Mouse (Mus musculus): ENCODE measurements around the gene Stx8. TPM values are rescaled to one million over a fixed set of nuclear protein-coding genes. Genes with fewer than 3 reads are reported as not detected.

The Stx8 gene
- polyA plus RNA-seq, 1 experiment from 2014 or later = 68.1 TPM

GRCm38 (mm10) chr11:68202561-68202960, 236.6 kb downstream of the Stx8 start:
- H3K9ac ChIP-seq = no peak overlapping the region
- no peak overlapping the region for H3K27ac ChIP-seq
- H3K4me3 ChIP-seq = no peak overlapping the region
- no peaks in the 10 kb centered on the region for H3K36me3 ChIP-seq
- no peak overlapping the region for H3K4me2 ChIP-seq
- WGBS = 45% methylated on average over 10 of the region's 10 CpGs
- H3K9me3 ChIP-seq = no peaks in the 10 kb centered on the region
- H3K4me1 ChIP-seq = peaks cover 15% of the 10 kb centered on the region
- H3K27me3 ChIP-seq = no peaks in the 10 kb centered on the region
- no peak for ATAC-seq (ENCODE audit: insufficient number of reproducible peaks, insufficient read depth, low FRiP score, low TSS enrichment, low read depth)

DNA sequence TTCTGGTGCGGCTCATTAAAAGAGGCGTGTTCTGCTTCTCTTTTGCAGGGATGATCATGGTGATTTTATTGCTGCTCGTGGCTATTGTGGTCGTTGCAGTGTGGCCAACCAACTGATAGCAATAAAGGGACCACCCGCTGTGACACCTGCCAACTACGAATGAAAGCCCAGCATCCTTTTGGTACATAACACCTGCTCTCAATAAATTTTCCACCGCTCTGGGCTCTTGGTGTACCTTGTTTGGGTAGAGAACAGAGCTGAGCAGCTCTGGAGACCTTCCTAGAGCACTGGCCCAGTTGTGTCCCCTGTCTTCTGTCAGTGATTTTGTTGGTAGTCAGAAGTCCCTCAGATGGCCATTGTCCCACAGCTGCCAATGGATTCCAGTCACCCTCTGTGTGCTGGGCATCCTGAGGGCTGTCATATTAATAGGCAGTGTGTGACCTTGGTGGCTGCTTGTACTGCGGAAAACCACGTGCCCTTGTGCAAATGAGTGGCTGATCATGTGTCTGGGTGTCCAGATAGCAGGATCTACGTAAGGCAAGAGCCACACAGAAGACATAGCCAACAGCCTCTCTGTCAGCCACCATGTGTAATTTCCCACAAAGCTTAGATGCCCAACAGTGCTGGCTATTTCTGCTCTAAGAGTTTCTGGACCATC, 237.8 kb downstream of the Stx8 start:
- Histone ChIP-seq H3K4me2 (no peak overlapping the region), H3K4me3 (no peak overlapping the region), H3K4me1 (peaks cover 26% of the 10 kb centered on the region), H3K9me3 (no peaks in the 10 kb centered on the region), H3K27me3 (no peaks in the 10 kb centered on the region), H3K36me3 (no peaks in the 10 kb centered on the region), H3K27ac (no peak overlapping the region), H3K9ac (no peak overlapping the region)
- 73% methylated on average over 10 of the region's 10 CpGs for WGBS
- no peak for ATAC-seq (ENCODE audit: insufficient number of reproducible peaks, insufficient read depth, low FRiP score, low TSS enrichment, low read depth)

DNA sequence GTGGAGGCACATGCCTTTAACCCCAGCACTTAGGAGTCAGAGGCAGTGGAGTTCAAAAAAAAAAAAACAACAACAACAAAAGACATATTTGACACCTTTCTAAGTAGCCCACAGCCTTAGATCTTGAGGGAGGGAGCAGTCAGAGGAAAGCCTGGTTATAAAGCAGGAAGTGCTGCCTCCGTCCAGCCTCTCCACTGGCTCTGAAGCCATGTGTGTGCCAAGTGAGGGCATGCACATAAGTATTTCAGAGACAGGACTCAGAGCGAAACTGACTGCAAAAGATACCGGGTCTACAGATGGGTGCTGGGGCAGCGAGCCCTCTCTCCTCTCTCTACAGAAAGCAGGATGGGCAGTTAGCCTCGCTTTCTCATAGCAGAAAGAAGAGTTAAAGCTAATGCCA, 238.4 kb downstream of the Stx8 start:
- Histone ChIP-seq H3K4me1 (peaks cover 30% of the 10 kb centered on the region), H3K9me3 (no peaks in the 10 kb centered on the region), H3K27me3 (no peaks in the 10 kb centered on the region), H3K9ac (no peak overlapping the region), H3K36me3 (no peaks in the 10 kb centered on the region), H3K4me2 (no peak overlapping the region), H3K4me3 (no peak overlapping the region), H3K27ac (no peak overlapping the region)
- no peak for ATAC-seq (ENCODE audit: insufficient number of reproducible peaks, insufficient read depth, low FRiP score, low TSS enrichment, low read depth)
- WGBS = 81% methylated on average over 5 of the region's 5 CpGs

DNA sequence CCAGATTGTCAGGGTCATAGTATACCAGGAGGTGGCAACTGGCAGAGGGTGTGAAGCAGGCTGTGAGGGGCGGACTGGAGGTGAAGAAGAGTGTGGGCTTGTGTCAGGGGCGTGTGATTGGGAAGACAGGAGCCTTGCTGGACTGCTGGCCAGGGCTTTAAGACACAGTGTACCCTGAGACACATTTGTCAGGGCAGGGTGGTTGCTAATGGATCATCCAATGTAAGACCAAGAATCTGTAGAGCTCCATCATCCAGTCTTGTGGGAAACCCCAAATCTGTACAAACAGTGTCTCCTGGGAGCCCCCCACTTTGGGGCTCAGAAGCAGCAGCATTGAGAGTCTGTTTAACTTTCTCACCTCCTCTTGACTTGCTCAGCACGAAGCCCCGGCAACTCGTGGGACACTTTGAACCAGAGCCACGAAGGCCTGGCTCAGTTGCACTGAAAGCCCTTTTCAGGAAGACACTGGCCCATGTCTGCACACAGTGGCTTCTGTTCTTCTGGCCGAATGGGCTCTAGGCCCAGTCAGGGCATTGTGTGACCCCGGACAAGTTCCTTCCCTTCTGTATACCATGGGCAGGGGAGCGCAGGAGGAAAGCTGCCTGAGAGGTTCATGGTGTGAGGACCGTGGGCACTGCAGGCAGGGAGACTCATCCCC, 239.7 kb downstream of the Stx8 start:
- Histone ChIP-seq H3K4me3 (no peak overlapping the region), H3K27ac (no peak overlapping the region), H3K9me3 (no peaks in the 10 kb centered on the region), H3K36me3 (no peaks in the 10 kb centered on the region), H3K9ac (no peak overlapping the region), H3K27me3 (no peaks in the 10 kb centered on the region), H3K4me1 (peaks cover 20% of the 10 kb centered on the region), H3K4me2 (no peak overlapping the region)
- WGBS = 80% methylated on average over 10 of the region's 10 CpGs
- no peak for ATAC-seq (ENCODE audit: insufficient number of reproducible peaks, insufficient read depth, low FRiP score, low TSS enrichment, low read depth)

DNA sequence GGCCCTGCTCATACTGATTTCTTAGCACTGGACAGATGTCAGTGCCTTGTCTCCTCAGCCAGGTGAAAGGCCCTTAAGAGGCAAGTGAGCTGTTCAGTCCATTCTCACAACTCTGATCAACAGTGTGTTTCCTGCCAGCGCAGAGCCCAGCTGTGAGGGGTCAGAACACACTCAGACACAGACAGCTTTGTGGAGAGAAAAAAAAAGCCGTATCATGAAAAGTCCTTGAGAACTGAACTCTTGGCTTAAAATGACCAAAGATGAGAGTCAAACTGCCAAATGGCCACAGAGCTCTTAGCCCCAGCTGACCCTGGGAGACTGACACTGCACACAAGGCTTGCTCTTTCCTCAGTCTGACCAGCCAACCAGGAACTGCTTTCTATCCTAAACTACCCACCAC, 242.0 kb downstream of the Stx8 start:
- H3K9me3 ChIP-seq = no peaks in the 10 kb centered on the region
- peak overlapping the region; percentile 39; the same call in 1 of the 2 replicates for H3K27ac ChIP-seq
- H3K4me2 ChIP-seq = no peak overlapping the region
- no peak overlapping the region for H3K4me3 ChIP-seq
- H3K4me1 ChIP-seq = peaks cover 31% of the 10 kb centered on the region
- no peaks in the 10 kb centered on the region for H3K36me3 ChIP-seq
- 81% methylated on average over 2 of the region's 2 CpGs for WGBS
- no peak for ATAC-seq (ENCODE audit: insufficient number of reproducible peaks, insufficient read depth, low FRiP score, low TSS enrichment, low read depth)
- no peaks in the 10 kb centered on the region for H3K27me3 ChIP-seq
- no peak overlapping the region for H3K9ac ChIP-seq

GRCm38 (mm10) chr11:68208582-68208981, 242.6 kb downstream of the Stx8 start:
- WGBS = 67% methylated on average over 1 of the region's 1 CpGs
- no peak overlapping the region for H3K9ac ChIP-seq
- peak overlapping the region; percentile 49; the same call in 1 of the 2 replicates for H3K27ac ChIP-seq
- no peak for ATAC-seq (ENCODE audit: insufficient number of reproducible peaks, insufficient read depth, low FRiP score, low TSS enrichment, low read depth)
- H3K4me1 ChIP-seq = peaks cover 31% of the 10 kb centered on the region
- no peak overlapping the region for H3K4me3 ChIP-seq
- H3K36me3 ChIP-seq = no peaks in the 10 kb centered on the region
- H3K27me3 ChIP-seq = no peaks in the 10 kb centered on the region
- no peaks in the 10 kb centered on the region for H3K9me3 ChIP-seq
- H3K4me2 ChIP-seq = no peak overlapping the region

DNA sequence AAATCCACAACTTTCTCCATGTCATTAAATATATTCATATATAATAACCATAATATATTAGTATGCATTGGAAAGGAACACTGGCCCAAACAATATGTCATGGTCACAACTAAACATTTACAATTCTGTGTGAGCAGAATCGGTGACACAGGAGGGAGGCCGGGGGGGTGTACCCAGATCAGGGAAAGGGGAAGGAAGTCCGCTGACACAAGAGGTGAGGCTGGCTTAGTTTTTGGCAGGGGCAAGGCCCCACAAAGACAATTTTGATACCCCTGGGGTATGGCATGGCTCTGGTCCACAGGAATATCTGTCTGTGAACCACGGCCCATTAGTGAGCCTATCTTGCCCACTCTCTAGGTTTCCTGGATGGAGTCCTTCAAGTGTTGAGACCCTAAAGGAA, 243.5 kb downstream of the Stx8 start:
- no peak for ATAC-seq (ENCODE audit: insufficient number of reproducible peaks, insufficient read depth, low FRiP score, low TSS enrichment, low read depth)
- Histone ChIP-seq H3K4me3 (no peak overlapping the region), H3K9ac (no peak overlapping the region), H3K9me3 (no peaks in the 10 kb centered on the region), H3K4me1 (peaks cover 34% of the 10 kb centered on the region), H3K4me2 (no peak overlapping the region), H3K36me3 (no peaks in the 10 kb centered on the region), H3K27me3 (no peaks in the 10 kb centered on the region), H3K27ac (no peak overlapping the region)
- 91% methylated on average over 4 of the region's 4 CpGs for WGBS

DNA sequence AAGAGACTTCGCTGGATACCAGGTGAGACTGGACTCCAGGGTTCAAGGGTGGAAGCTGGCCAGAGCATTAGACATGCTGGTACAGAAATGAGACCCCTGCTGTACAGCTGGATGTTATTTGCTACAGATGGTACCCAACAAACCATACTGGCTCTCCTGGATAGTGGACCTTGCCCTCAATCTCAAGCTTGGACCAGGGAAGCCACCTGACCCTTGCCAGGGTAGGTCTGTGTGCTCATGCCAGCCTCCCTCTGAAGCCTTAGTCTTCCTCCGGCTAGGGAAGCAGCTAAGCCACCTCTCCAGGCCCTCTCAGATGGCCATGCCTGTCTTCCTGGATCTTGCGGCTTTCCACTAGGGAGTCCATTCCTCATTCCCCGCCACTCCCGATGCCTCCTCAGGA, 244.7 kb downstream of the Stx8 start:
- ATAC-seq (ENCODE audit: insufficient number of reproducible peaks, insufficient read depth, low FRiP score, low TSS enrichment, low read depth) = no peak
- H3K9ac ChIP-seq = no peak overlapping the region
- H3K4me3 ChIP-seq = no peak overlapping the region
- no peaks in the 10 kb centered on the region for H3K36me3 ChIP-seq
- WGBS = 92% methylated on average over 5 of the region's 5 CpGs
- H3K9me3 ChIP-seq = no peaks in the 10 kb centered on the region
- H3K27ac ChIP-seq = no peak overlapping the region
- no peaks in the 10 kb centered on the region for H3K27me3 ChIP-seq
- peaks cover 46% of the 10 kb centered on the region for H3K4me1 ChIP-seq
- no peak overlapping the region for H3K4me2 ChIP-seq

DNA sequence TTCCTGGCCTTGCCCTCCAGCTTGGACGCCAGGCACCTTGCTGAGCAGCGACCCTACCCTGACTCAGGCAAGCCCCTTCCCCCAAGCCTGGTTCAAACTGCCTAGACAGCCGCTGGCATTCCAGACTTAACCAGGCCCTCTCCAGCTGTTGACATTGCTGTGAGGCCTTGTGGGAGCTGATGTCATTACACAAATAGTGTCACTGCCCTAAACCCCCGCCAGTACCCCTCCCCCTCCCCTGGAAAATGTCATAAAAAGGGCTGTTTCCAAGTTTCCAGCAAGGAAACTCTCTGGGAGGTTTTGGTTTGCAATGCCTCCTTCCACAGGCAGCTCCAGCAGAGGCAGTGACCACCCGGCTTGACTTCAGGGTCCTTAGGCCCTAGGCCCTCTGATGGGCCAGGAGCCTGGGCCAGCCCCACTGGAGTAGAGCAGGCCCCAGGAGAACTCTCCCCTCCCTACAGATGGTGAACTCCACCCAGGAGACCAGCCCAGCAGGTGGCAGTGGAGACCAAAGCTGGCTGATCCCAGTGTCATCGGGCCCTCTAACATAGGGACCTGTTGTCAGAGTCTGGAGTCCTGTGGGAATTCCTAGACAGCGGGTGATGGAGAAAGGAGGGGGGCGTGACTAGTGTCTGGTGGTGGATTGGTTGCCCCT, 246.1 kb downstream of the Stx8 start:
- 47% methylated on average over 8 of the region's 8 CpGs for WGBS
- Histone ChIP-seq H3K9me3 (no peaks in the 10 kb centered on the region), H3K4me2 (no peak overlapping the region), H3K9ac (no peak overlapping the region), H3K27ac (no peak overlapping the region), H3K27me3 (no peaks in the 10 kb centered on the region), H3K4me3 (no peak overlapping the region), H3K36me3 (no peaks in the 10 kb centered on the region), H3K4me1 (peaks cover 55% of the 10 kb centered on the region)
- no peak for ATAC-seq (ENCODE audit: insufficient number of reproducible peaks, insufficient read depth, low FRiP score, low TSS enrichment, low read depth)

DNA sequence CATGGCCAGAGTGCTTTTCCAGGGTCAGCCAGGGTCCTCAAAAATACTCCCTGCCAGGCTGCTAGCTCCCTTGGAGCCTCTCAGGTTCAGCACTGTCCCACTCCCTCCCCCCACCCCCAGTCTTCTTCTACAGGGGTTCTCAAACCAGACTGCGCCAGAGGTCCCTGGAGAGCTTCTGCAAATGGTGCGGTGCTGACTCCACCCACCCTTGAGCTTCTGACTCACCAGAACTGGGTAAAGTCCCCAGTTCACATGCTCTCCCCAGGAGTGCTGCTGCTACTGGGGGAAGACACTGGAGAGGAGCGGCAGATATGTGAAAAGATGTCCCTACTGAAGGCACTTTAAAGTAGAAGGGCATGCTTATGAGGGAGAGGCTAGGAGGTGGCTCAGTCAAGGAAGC, 247.9 kb downstream of the Stx8 start:
- no peak overlapping the region for H3K27ac ChIP-seq

GRCm38 (mm10) chr11:68214496-68215205, 248.7 kb downstream of the Stx8 start:
- no peaks in the 10 kb centered on the region for H3K27me3 ChIP-seq
- H3K9me3 ChIP-seq = no peaks in the 10 kb centered on the region
- H3K36me3 ChIP-seq = no peaks in the 10 kb centered on the region
- H3K27ac ChIP-seq = no peak overlapping the region
- H3K4me3 ChIP-seq = no peak overlapping the region
- H3K4me2 ChIP-seq = no peak overlapping the region
- no peak for ATAC-seq (ENCODE audit: insufficient number of reproducible peaks, insufficient read depth, low FRiP score, low TSS enrichment, low read depth)
- H3K4me1 ChIP-seq = peaks cover 40% of the 10 kb centered on the region
- 79% methylated on average over 9 of the region's 9 CpGs for WGBS
- H3K9ac ChIP-seq = no peak overlapping the region

More for the DNA sequence above, 247.9 kb downstream of the Stx8 start:
- Histone ChIP-seq H3K36me3 (no peaks in the 10 kb centered on the region), H3K27me3 (no peaks in the 10 kb centered on the region), H3K9me3 (no peaks in the 10 kb centered on the region), H3K4me1 (peaks cover 43% of the 10 kb centered on the region), H3K9ac (no peak overlapping the region), H3K4me2 (no peak overlapping the region), H3K4me3 (no peak overlapping the region)
- WGBS = 73% methylated on average over 3 of the region's 3 CpGs
- ATAC-seq (ENCODE audit: insufficient number of reproducible peaks, insufficient read depth, low FRiP score, low TSS enrichment, low read depth) = no peak
